Mouse (Mus musculus): ENCODE data around the gene Etnk1.
"Not testable (repeated sequence)": the region's sequence is repeated elsewhere in the genome, so short reads cannot be mapped to it uniquely, and the experiment has no call there.

Gene Etnk1

GRCm38 (mm10) chr6:143149766-143150291, 17.2 kb upstream of the Etnk1 start:
- DNase-seq (ENCODE audit: low spot score), result no peak

GRCm38 (mm10) chr6:143151081-143151995, 15.7 kb upstream of the Etnk1 start:
- DNase-seq (ENCODE audit: low spot score), result not testable (repeated sequence)

- peak; percentile 66 for DNase-seq (ENCODE audit: low spot score)
These were observed 14.6 kb upstream of the Etnk1 start for GRCm38 (mm10) chr6:143152321-143152827.

- DNase-seq (ENCODE audit: low spot score), result peak; percentile 41
These were observed 13.9 kb upstream of the Etnk1 start for GRCm38 (mm10) chr6:143153160-143153559.

GRCm38 (mm10) chr6:143153751-143154494, 13.1 kb upstream of the Etnk1 start:
- DNase-seq (ENCODE audit: low spot score), result no peak

GRCm38 (mm10) chr6:143154885-143155284, 12.1 kb upstream of the Etnk1 start:
- DNase-seq (ENCODE audit: low spot score), result no peak

- no peak for DNase-seq (ENCODE audit: low spot score)
These were observed 11.0 kb upstream of the Etnk1 start for GRCm38 (mm10) chr6:143155996-143156395.

- no peak for DNase-seq (ENCODE audit: low spot score)
These were observed 10.3 kb upstream of the Etnk1 start for GRCm38 (mm10) chr6:143156684-143157083.

- no peak for DNase-seq (ENCODE audit: low spot score)
These were observed 9.6 kb upstream of the Etnk1 start for GRCm38 (mm10) chr6:143157401-143157800.

GRCm38 (mm10) chr6:143160572-143161231, 6.3 kb upstream of the Etnk1 start:
- no peak for DNase-seq (ENCODE audit: low spot score)

GRCm38 (mm10) chr6:143162161-143162877, 4.7 kb upstream of the Etnk1 start:
- DNase-seq (ENCODE audit: low spot score), result peak; percentile 41

- no peak for DNase-seq (ENCODE audit: low spot score)
These were observed 2.8 kb upstream of the Etnk1 start for GRCm38 (mm10) chr6:143163956-143164905.

- no peak for DNase-seq (ENCODE audit: low spot score)
These were observed 2.1 kb upstream of the Etnk1 start for GRCm38 (mm10) chr6:143164906-143165255.

- peak; percentile 23 for DNase-seq (ENCODE audit: low spot score)
These were observed 1.4 kb upstream of the Etnk1 start for GRCm38 (mm10) chr6:143165404-143166257.

- peak; percentile 65 for DNase-seq (ENCODE audit: low spot score)
These were observed 443 bp downstream of the Etnk1 start for GRCm38 (mm10) chr6:143167409-143167919.

- DNase-seq (ENCODE audit: low spot score), result no peak
These were observed 1.1 kb downstream of the Etnk1 start for GRCm38 (mm10) chr6:143167981-143168674.

- no peak for DNase-seq (ENCODE audit: low spot score)
These were observed 2.4 kb downstream of the Etnk1 start for GRCm38 (mm10) chr6:143169385-143169784.

- DNase-seq (ENCODE audit: low spot score), result no peak
These were observed 3.3 kb downstream of the Etnk1 start for GRCm38 (mm10) chr6:143170166-143170960.

Data from embryo, embryonic 10.5 days (tissue).